Mouse (Mus musculus) liver, embryonic 14.5 days (tissue): ENCODE measurements around the gene Gm4969. TPM values are rescaled to one million over a fixed set of nuclear protein-coding genes. Genes with fewer than 3 reads are reported as not detected.

Source experiments
- ATAC-seq: fragments of 200-750 bp; cut with Nextera tagmentation; 2 replicates; pipeline ENCODE4 v1.8.0; 2017; ENCODE audit warnings: moderate number of reproducible peaks, mild to moderate bottlenecking, moderate library complexity; ENCODE audit not compliant: insufficient read depth
- DNase-seq, 3 experiments: peaks; one replicate each; pipeline ENCODE4 v3.0.0-alpha.2; 2012 to 2013; ENCODE audit warnings: low read depth in 3 of 3, low spot score in 3 of 3
- H3K27ac ChIP-seq: fragments of 300-500 bp; sonication (generic); 2 replicates; pipeline ENCODE4 v1.5.1; 2014; ENCODE audit warnings: moderate library complexity, mild to moderate bottlenecking, control low read depth, inconsistent platforms
- H3K27me3 ChIP-seq: fragments of 300-500 bp; sonication (generic); 2 replicates; pipeline ENCODE4 v1.6.1; 2014; ENCODE audit warnings: mild to moderate bottlenecking, low read length, moderate library complexity; ENCODE audit not compliant: control insufficient read depth, insufficient read depth
- H3K36me3 ChIP-seq: fragments of 300-500 bp; sonication (generic); replicated peaks from 2 replicates; pipeline ENCODE4 v1.6.1; 2014; ENCODE audit warnings: low read depth; ENCODE audit not compliant: control insufficient read depth, insufficient read depth
- H3K4me1 ChIP-seq, 2 experiments: fragments of 200-500 bp in 1 of 2; fragments of 300-500 bp in 1 of 2; sonication (generic) in 1 of 2; replicated peaks; 2 replicates each; pipeline ENCODE4 v1.6.1; 2012 to 2014; ENCODE audit warnings: antibody characterized with exemption in 1 of 2, inconsistent platforms in 1 of 2, low read length in 1 of 2; ENCODE audit not compliant: control insufficient read depth in 2 of 2, insufficient read depth in 2 of 2
- H3K4me2 ChIP-seq: fragments of 300-500 bp; sonication (generic); 2 replicates; pipeline ENCODE4 v1.6.1; 2014; ENCODE audit warnings: low read depth, mild to moderate bottlenecking, control low read depth, moderate library complexity
- H3K4me3 ChIP-seq, 2 experiments: fragments of 200-500 bp in 1 of 2; fragments of 300-500 bp in 1 of 2; sonication (generic) in 1 of 2; 2 replicates each; pipeline ENCODE4 v1.5.1; 2012 to 2014; ENCODE audit warnings: low read depth in 2 of 2, low read length in 2 of 2, mild to moderate bottlenecking in 2 of 2, control low read depth in 1 of 2, inconsistent platforms in 1 of 2, moderate library complexity in 1 of 2; ENCODE audit not compliant: insufficient read depth in 1 of 2
- H3K9ac ChIP-seq: fragments of 300-500 bp; sonication (generic); replicated peaks from 2 replicates; pipeline ENCODE4 v1.6.1; 2014; ENCODE audit warnings: mild to moderate bottlenecking, control low read depth, moderate library complexity
- H3K9me3 ChIP-seq: fragments of 300-500 bp; sonication (generic); 2 replicates; pipeline ENCODE4 v1.6.1; 2016; ENCODE audit warnings: low read length, mixed read lengths; ENCODE audit not compliant: control insufficient read depth
- CTCF ChIP-seq: IDR thresholded peaks from 2 replicates; pipeline ENCODE4 v1.5.1; 2016; ENCODE audit warnings: antibody characterized with exemption, low read depth, control low read depth
- EP300 ChIP-seq: IDR thresholded peaks from 2 replicates; pipeline ENCODE4 v1.6.1; 2016; ENCODE audit warnings: antibody characterized with exemption, low read depth
- WGBS: fragments of 180-500 bp; shearing (Covaris S2); extraction: QIAGEN DNeasy Blood & Tissue Kit; methylation state at CpG from one replicate; pipeline ENCODE4 v1.1.7; 2014; ENCODE audit not compliant: insufficient replicate concordance; 5-methylcytosine and 5-hydroxymethylcytosine counted together
- polyA plus RNA-seq, 2 experiments: library from polyadenylated mRNA; depleted of rRNA in 1 of 2; stranded (reverse) in 1 of 2; unstranded in 1 of 2; fragments of >200 nt; fragmentation: Nextera tagmentation in 1 of 2; extraction: Ambion mirVana in 1 of 2; gene quantifications; 2 replicates each; pipeline versions ENCODE4 v1.2.1 to v1.2.3; 2012 to 2014

Gene Gm4969
- polyA plus RNA-seq, 2 experiments, result 0.22 to 0.25 TPM

- Histone ChIP-seq H3K4me1 (no peaks in the 10 kb centered on the region), H3K9ac (no peak overlapping the region), H3K4me3 (no peak overlapping the region), H3K4me2 (no peak overlapping the region), H3K27me3 (peaks cover 29% of the 10 kb centered on the region), H3K9me3 (no peaks in the 10 kb centered on the region), H3K27ac (no peak overlapping the region), H3K36me3 (no peaks in the 10 kb centered on the region)
- TF ChIP-seq CTCF (peak; percentile 81), EP300 (no peak)
- 1% methylated on average over 2 of the region's 2 CpGs for WGBS
- ATAC-seq, result no peak
- peak; percentile 48 to 69 (median 56) for DNase-seq
These were observed 49.5 kb downstream of the Gm4969 start for GRCm38 (mm10) chr7:19068707-19069106.

GRCm38 (mm10) chr7:19067935-19068334 lies 50.2 kb downstream of the Gm4969 start:
- Histone ChIP-seq H3K9me3 (no peaks in the 10 kb centered on the region), H3K27ac (no peak overlapping the region), H3K27me3 (peaks cover 29% of the 10 kb centered on the region), H3K4me3 (no peak overlapping the region), H3K4me2 (no peak overlapping the region), H3K9ac (no peak overlapping the region), H3K36me3 (no peaks in the 10 kb centered on the region), H3K4me1 (no peaks in the 10 kb centered on the region)
- DNase-seq, result no peak
- no peak for ATAC-seq
- no peak for TF ChIP-seq EP300
- no peak for TF ChIP-seq CTCF
- 60% methylated on average over 14 of the region's 14 CpGs for WGBS

GRCm38 (mm10) chr7:19067063-19067462 lies 51.1 kb downstream of the Gm4969 start:
- no peaks in the 10 kb centered on the region for H3K36me3 ChIP-seq
- H3K27me3 ChIP-seq, result peaks cover 29% of the 10 kb centered on the region
- no peak overlapping the region for H3K27ac ChIP-seq
- DNase-seq (no peak), ATAC-seq (no peak)
- H3K9ac ChIP-seq, result no peak overlapping the region
- H3K4me1 ChIP-seq, result no peaks in the 10 kb centered on the region
- H3K9me3 ChIP-seq, result no peaks in the 10 kb centered on the region
- no peak overlapping the region for H3K4me3 ChIP-seq
- whole genome bisulfite sequencing, result 36% methylated on average over 14 of the region's 14 CpGs
- no peak for TF ChIP-seq EP300
- TF ChIP-seq CTCF, result no peak
- no peak overlapping the region for H3K4me2 ChIP-seq

GRCm38 (mm10) chr7:19065896-19066295 lies 52.3 kb downstream of the Gm4969 start:
- peaks cover 29% of the 10 kb centered on the region for H3K27me3 ChIP-seq
- no peak overlapping the region for H3K27ac ChIP-seq
- ATAC-seq, result no peak
- no peaks in the 10 kb centered on the region for H3K9me3 ChIP-seq
- WGBS, result 42% methylated on average over 13 of the region's 13 CpGs
- H3K4me2 ChIP-seq, result no peak overlapping the region
- H3K4me1 ChIP-seq, result no peaks in the 10 kb centered on the region
- no peak for DNase-seq
- no peak overlapping the region for H3K9ac ChIP-seq
- no peak overlapping the region for H3K4me3 ChIP-seq
- TF ChIP-seq EP300, result no peak
- no peak for TF ChIP-seq CTCF
- H3K36me3 ChIP-seq, result no peaks in the 10 kb centered on the region

GRCm38 (mm10) chr7:19057405-19057804 lies 60.8 kb downstream of the Gm4969 start:
- no peak for DNase-seq
- Histone ChIP-seq H3K4me3 (no peak overlapping the region), H3K4me1 (no peaks in the 10 kb centered on the region), H3K4me2 (no peak overlapping the region), H3K36me3 (no peaks in the 10 kb centered on the region), H3K27ac (no peak overlapping the region), H3K9me3 (no peaks in the 10 kb centered on the region), H3K9ac (no peak overlapping the region), H3K27me3 (no peaks in the 10 kb centered on the region)
- ATAC-seq, result no peak
- TF ChIP-seq EP300 (no peak), CTCF (no peak)
- 63% methylated on average over 10 of the region's 10 CpGs for WGBS
